Mouse (Mus musculus): ENCODE measurements around the gene Crnkl1.
"Not testable (repeated sequence)": the region's sequence is repeated elsewhere in the genome, so short reads cannot be mapped to it uniquely, and the experiment has no call there.

Crnkl1 gene

DNA sequence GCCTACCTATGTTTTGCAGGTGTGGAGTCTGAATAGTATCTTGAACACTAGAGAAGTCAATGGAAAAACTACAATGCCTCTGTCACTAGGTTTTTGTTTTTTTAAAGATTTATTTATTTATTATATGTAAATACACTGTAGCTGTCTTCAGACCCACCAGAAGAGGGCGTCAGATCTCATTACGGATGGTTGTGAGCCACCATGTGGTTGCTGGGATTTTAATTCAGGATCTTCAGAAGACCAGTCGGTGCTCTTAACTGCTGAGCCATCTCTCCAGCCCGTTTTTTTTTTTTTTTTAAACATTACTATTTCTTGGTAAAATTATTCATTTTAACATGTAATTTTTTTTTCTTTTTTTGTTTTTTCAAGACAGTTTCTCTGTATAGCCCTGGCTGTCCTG is 28.9 kb downstream of the Crnkl1 start:
- not testable (repeated sequence) for DNase-seq

DNA sequence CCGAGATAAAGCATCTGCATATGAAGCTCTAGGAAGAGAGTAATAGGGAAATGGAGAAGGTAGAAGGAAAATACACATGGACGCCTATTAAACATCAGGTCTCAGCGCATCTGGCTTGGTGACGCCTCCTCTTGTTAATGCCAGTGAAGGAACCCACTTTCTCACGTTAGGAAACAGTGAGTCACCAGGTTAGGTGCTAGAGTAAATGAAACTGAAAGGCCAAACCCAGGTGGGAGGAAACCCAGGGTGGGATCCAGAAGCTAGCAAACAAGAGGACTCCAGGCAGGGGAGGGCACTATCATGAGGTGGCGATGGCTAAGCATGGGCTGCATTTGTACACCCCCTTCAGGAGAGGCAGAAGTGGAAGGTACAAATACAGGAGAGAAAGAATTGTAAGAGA is 29.7 kb downstream of the Crnkl1 start:
- no peak for DNase-seq

DNA sequence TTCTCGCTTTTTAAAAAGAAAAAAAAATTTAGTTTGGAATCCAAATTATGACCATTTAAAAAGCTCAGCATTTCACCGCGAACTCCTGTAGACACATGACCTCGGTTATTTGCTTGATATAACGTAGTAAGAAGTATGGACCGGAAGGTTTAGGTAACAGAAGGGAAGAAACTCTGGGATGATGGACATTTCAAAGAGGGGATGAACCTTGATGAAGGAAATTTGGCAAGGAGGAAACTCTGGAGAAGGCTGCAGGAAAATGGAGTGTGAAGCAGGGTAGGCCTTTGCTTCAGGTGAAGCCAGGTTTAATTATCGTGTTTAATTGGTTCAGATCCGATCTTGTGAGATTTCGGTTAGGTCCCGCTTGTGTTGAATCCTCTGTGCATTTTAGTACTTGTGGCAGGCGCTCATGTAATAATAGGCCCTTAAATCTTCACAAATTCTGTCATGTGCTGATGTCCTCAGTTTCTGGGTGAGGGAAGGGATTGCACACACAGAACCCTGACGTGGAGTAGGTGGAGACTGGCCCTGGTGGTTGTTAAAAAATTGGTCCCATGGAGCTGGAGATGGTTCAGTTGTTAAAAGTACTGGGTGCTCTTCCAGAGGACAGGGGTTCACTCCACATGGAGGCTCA is 30.7 kb downstream of the Crnkl1 start:
- DNase-seq, result no peak

DNA sequence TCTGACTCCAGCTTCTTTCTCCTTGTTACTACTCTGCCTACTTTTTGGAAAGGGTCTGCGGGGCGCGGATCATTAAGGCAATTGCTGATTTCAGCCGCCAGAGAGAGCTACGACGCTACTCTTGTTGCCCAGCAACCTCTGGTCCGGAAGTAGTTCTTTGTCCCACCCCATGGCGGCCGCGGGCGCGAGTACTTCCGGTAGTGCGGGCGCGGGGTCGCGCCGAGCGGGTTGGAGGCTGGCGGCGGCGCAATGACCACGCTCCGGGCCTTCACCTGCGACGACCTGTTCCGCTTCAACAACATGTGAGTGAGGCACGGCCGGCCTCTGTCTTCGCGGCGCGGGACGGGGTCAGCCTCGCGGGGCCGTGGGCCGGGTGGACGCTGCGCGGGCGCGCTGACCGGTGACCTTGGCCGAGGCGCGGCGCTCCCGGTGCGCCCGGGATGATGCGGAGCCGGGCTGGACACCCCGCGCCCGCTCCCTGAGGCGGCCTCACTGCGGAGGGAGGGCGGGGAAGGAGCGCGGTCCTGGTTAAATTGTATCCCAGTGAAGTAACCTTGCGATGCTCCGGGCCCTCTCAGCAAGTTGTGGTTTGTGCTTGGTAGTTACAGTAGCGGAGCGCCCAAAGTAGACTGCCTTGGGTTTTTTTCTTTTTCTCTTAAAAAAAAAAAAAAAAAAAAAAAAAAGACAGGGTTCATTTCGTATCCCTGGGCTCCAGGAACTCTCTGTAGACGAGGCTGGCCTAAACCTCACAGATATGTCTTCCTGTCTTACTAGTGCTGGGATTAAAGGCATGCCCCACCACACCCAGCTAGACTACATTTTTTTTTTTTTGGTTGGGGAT is 31.5 kb downstream of the Crnkl1 start:
- peak; percentile 91 to 92 for DNase-seq

DNA sequence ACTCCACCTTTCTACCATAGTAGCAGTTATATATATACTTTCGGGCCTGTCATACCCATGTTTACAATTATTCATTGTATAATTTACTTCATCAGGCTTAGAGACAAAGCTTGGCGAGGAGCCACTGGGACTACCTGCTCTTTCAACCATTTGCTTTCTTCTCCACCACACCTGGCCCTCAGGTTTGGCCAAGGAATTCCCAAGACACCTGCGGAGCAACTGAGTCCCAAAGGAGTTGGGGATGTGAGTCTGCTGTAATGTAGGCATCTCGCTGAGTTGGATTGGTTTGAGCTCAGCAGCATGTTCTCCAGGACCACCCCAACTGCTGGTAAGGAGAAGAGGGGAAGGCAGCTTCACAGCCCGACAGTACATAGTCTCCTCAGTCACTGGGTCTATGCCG is 33.0 kb downstream of the Crnkl1 start, which contains the start of gene Naa20:
TSS of gene Naa20 (plus strand) at position 239 of the 400 bp plus-strand sequence.
- DNase-seq, result no peak

DNA sequence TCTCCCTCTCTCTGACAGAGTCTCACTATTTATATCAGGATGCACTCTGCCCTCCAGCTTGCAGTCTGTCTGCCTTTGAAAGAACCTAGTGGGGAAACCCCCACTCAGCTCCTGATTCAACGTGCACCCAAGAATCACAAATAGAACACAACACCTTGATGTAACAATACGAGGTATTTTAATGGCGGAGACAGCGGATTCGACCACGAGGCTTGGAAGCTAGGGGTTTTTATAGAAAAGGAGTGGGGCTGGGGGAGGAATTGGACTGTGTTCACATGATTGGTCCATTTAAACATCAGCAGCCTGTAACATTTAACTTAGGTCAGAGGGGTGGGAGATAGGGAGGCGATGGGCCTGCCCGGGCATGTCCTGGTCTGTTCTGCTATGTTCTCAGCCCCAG is 34.5 kb downstream of the Crnkl1 start:
- not testable (repeated sequence) for DNase-seq

DNA sequence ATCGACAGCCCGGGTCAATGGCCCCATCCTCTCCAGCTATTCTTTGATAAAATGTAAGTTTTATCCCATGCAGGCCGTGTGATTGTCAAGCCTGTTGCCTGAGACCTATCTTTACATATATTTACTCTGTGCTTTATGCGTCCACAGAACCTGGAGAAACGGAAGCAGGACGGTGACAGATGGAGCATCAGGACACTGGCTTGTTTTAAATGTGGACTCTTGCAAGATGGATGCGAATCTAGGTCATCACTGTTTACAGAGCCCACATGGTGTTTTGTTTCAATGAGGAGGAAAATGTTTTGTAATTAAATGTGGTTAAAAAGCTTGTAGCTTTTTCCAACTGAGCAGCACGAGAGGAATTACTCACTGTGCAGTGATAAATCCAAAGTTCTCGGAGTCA is 36.7 kb downstream of the Crnkl1 start:
- DNase-seq, result no peak

DNA sequence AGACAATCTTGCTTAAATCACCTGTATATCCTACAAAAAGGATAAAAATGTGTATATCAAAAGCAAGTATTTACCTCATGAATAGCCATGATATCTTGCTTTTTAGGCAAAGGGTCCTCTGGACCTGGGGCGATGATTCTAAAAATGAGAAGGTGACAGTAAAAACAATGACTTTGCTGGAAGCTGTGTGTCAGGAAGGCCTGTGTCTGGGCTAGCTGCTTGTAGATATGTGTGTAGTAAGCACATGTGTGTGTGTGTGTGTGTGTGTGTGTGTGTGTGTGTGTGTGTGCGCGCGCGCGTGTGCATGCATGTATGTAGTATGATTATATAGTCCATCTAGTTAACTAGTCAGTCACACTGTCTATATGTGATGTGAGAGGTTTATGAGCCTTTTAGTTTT is 41.1 kb downstream of the Crnkl1 start:
- no peak for DNase-seq

DNA sequence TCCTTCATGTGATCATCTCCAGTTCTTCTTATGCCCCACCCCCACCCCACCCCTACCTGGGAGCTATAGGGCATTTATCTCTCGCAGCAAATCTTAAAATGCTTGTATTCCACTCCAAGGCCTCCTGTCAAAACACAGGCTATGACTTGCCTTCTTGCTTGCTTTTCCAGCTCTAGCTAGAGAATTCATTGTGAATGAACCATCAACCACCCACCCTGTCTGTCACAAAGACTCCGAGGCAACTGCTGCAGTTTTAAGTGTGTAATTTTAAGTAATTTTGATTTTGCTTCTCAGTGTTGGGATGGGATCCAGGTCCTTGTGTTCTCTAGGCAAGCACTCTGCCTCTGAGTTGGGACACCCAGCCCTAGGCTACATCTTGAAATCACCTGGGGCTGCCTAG is 44.2 kb downstream of the Crnkl1 start:
- no peak for DNase-seq

DNA sequence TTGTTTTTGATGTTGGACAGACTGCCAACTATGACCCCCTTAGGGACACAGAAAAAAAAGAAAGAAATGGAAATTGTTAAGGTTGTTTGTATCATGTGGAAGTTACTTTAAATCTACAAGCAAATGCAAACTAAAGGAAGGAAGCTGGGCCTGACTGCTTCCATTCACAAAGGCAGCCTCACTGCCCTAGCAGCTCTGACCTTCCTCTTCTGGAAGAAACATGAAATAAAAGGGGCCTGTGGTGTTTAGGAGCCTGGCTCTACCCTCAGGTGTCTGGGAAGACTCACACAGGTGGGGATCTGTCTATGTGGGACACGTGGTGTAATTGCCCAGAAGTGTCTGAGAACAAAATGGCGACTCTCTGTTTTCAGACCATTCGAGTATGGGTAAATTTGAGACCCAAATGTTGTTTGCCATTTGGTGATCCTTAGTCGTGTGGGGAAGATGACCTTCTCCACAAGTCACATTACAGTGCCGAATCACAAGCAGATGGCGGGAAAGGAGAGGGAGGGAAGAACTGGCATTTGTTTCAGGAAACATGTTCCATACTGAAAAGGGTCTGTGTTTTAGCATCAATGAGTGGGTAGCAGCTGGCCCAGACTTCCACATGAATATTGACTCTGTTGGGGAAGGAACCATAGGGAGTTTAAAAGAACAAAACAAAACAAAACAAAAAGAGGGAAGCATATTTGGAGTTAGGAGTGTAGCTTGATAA is 45.9 kb downstream of the Crnkl1 start:
- DNase-seq, result peak in 1 of 2 experiments; percentile 51

DNA sequence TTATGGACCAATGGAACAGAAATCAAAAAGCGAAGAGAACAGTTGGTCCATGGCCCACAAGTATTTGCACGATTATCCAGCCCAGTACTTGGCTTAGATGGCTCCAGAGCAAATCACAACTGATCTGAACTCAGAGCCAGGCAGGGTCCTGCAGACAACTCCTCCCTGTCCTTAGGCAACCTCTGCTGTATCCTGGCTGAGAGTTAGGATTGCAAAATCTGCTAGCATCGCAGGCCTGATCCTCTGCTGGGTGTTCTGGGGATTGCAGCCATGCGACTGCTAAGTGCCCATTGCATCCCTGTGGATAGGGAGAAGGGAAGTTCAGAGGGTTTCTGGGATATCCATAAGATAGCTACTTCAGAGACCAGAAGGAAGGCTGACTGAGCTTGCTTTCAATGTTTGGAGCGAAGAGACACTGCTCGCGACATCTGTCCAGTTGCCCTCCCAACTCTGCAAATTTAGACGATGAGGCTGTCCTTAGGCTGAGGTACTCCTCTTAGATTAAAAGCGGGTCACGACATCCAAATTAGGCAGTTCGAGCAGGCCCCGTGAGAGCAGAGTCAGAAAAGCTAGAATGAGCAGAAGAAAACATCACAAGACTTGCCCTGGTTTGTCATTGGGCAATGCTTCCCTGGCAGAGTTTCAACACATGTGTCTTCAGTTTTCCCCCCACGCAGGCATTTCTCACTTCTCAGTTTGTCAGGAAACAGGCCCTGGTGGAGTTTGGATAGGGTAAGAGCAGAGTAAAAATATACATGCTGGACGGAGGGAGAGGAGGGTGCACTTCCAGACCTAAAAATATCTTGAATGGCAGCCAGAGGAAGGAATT is 46.7 kb downstream of the Crnkl1 start:
- DNase-seq, result peak; percentile 75 to 78

DNA sequence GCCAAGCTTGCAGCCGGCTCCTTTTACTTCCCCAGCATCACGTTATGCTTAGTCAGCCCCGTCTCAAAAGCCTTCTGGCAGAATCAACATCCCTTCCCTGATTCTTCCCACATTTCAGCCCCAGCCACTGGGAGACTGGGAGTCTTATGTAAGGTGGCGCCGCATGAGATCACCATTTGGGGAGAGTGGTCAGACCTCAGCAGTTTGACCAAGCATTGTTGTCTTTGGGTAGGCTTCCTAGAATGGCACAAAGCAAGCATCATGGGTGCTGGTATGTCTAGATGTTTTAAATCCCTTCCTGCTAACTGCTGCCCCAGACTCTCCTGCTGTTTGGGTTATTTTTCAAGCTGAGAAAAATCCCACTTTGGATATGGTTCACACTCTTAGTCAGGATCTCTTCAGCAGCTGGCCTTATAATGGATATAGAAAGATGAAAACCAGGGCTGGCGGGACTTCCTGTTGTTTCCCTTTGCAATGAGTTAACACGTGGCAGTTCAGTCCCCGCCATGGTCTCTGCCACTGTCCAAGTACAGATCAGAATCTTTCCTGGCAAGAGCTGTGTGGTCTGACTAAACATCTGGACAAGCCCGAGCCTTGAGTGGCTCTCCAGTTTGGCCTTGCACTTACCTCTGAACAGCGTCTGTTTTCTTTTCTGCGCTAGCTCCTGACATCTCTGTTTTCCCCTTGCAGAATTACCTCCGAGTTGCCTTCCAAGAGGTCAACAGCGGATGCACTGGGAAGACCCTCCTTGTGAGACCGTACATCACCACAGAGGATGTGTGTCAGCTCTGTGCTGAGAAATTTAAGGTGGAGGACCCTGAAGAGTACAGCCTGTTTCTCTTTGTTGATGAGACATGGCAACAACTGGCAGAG is 49.7 kb downstream of the Crnkl1 start:
- peak in 1 of 2 experiments; percentile 58 for DNase-seq

DNA sequence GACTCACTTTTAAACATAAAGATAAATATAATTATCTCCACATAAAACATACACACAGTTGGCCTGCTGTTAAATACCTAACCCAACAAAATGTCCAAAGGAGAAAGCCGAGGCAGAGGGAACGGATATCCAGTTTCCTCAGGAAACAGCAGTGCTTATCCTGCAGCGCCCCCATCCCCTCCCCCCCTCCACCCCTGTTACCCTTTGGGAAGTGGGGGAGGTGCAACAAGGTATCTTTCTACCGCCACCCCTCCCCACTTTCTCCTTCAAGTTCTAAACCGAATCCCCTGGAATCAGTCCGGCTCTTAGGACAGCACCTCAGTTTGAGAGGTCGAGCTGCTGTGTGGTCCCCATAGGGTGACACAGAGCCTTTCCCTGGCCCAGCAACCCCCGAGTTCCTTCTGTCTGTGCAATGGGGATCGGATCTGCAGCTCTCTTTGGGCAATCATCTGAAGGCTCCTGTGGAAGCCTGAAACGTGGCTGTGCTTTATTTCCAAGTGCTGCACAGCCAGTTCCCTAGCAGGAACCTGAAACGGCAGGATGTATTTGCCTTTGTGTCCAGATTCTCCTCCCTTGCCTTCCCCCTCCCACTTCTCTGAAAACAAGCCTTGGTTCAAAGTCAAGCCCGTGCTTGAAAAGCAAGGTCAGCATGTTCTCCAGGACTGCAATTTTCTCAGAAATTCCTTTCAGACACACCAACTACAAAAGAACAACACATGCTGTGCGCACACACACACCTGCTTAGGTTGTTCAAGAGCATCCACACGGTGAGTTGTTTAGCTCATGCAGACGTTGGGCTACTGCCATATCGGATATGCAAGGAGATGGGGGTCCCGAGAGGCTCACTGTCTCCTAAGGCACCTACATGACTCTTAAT is 50.5 kb downstream of the Crnkl1 start:
- DNase-seq, result no peak

DNA sequence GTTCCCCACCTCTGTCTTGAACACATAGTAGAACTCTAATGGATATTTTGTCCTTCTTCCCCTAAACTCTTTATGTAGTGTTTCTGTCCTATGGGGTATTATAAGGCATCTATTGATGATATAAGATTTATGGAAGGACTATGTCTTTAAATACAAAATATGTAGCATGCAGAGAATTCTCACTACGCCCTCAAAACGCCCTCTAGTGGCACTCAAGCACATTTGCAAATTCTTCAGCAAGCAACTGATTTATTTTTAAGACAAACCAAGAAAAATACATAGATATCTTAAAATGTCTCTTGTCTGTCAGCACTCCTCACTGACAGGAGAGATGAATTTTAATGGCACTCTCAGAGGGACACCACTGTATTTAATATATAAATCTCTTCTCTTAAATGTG is 52.4 kb downstream of the Crnkl1 start:
- no peak for DNase-seq

DNA sequence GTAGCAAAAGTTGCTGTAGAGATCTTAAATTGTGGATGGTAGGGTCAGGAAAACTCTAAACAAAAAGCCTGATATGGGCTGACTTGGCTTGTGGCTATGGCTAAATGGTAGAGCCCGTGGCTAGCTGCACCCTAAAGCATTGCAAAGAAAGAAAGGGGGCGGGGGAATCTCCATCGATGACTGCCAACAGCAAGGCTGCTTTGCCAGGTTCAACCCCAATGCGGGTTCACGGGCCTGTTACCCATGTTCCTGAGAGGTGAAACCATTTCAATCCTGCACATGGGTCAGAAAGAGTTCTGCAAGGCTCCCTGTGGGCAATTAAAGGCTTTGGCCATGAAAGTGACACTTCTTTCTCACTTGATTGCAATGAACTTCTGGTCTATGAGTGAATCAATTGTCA is 52.9 kb downstream of the Crnkl1 start:
- no peak for DNase-seq

DNA sequence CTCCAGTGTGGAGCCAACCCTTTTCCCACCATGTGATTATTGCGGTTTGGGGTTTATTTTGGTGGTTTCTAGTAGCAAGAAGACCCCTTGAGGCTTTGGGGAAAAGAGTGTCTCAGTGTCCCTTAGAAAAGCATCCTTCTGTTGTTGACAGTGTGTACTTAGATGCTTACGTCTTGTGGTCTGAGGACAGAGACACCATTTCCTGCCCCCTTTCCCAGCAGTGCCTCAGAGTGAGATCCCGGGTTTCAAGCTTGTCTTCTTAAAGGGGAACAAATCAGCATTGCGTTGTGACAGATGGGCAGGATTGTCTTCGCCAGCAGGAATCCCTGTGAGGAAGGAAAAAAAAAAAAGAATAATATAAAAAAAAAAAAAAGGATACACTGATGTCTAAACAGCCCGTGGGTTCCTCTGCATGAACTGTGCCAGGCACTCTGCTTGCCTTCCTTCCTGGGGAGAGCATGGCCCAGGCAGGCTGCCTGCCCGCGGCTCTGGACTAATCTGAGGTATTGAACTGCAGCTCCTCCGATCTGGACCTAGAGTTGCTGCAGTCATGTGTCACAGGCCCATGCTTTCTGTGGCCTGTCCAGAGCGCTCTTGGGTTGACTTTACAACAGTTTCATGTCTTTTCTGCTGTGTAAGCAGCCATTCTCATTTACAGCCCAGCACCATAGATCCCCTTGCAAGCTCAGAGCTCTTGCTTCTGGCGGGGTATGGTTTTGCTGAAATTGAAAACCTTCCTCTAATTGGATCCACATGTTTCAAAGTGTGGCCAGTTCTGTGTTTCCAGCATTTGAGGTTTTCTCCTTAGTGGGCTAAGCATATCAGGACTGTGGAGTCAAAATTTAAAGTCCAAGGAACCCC is 53.7 kb downstream of the Crnkl1 start:
- peak in 1 of 2 experiments; percentile 54 for DNase-seq

DNA sequence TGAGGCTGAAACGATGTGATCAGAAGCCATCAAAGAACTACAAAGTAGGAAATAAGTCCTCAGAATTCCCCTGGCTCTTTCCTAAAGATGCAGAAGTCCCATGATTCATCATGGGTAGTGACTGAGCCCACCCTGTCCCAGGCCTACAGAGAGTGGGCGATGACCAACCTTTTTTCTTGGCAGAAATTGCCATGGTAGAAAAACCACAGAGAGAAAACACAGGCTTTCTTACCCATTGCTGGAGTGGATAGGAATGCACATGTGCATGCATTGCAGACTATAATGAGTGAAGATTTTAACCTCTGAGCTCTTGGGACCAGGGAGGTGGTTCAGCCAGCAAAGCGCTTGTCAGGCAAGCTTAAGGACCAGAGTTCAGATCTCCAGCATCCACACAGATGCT is 57.6 kb downstream of the Crnkl1 start:
- no peak for DNase-seq

DNA sequence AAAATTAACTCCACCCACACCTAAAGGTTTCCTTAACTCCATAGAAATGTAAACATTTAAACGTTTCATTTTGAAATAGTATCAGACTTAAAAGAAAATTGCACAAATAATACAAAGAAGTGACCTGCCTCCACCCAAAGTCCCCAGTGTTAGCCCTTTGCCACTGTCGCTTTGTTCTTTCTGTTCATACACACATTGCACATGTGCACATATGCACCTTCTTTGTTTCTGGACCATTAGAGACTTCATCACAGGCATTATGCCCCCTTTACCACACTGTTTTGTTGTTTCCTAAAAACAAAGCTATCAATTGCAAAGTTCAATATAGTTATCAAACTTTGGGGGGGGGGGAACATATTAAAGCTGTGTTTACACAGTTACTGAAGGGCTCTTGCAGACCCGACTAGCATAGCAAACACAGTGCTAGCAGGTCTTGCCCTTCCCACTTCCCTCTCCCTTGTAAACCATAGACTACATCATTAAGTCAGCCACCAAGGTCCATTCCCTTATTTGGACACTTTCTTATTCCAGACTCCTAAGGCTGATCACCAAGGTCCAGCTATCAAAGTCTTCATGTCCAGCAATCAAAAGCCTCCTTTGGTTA is 59.8 kb downstream of the Crnkl1 start:
- DNase-seq, result no peak

DNA sequence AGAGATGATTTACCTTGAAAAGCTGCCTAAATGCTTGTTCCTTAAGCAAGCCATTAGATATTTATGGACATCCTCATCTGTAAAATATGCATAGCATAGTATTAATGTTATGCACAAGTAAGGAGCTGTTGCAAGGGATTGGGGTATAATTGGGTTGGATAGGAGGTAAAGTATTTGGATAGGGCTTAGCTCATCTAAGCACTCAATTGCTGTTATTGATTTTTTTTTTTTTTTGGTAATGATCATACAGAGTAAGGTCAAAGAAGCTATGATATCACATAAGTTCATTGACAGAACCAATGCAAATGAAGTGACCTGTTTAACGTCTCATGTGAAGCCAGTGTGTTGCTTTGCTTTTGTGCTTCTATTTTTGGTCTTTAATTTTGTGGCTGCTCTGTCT is 60.9 kb downstream of the Crnkl1 start:
- DNase-seq, result no peak
